Mouse (Mus musculus): Measurements from ENCODE around the gene Aldh5a1.
A peak's percentile ranks its signal among the peaks of the same experiment; 100 is the strongest.

Aldh5a1 gene

GRCm38 (mm10) chr13:24866430-24867402 is 70.7 kb downstream of the Aldh5a1 start:
- no peak for DNase-seq (ENCODE audit: low spot score in 2 of 2)

DNA sequence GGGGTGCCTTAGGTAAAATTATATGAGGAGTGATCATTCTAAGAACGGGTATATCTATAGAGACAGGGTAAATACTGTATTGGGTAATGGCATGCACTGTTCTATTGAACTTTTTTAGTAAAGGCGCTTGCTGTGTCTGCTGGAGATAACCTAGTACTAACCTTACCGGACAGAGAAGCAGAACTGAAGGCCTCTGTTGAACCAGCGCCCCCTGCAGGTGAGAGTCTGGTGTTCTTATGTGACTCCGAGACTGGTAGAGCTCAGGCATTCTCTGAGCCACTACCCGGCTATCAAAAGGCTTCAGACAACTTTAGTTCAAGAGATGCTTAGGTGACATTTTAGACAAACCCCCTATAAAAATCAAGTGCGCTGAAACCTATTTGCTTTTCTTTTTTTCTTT is 74.9 kb downstream of the Aldh5a1 start:
- DNase-seq (ENCODE audit: low spot score in 2 of 2): peak in 1 of 2 experiments; percentile 48

- DNase-seq (ENCODE audit: low spot score in 2 of 2): no peak
These were observed 75.4 kb downstream of the Aldh5a1 start for GRCm38 (mm10) chr13:24862021-24862420.

- no peak for DNase-seq (ENCODE audit: low spot score in 2 of 2)
These were observed 76.4 kb downstream of the Aldh5a1 start for GRCm38 (mm10) chr13:24861084-24861483.

DNA sequence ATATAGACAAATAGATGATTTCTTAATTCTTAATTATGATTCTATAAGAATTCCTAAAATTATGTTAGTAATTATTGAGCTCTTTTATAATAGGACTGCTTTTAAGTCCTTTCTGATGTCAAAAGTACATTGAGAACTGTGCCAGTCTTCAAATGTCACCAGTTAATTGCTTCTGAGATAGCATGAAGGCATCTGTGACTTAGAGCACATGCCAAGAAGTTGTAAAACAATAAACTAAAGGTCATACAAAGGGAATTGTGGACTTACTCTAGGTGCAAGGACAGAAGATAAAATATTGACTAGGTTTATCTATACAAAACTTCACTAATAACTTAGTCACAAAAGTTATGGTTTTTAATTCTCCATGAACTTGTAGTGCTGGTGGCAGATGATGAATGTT is 78.3 kb downstream of the Aldh5a1 start:
- no peak for DNase-seq (ENCODE audit: low spot score in 2 of 2)

All from right cerebral cortex, postnatal 10 days (tissue).